ENCODE assay signal across 22 mouse cellular contexts in genomic region chr1:38544501-38544900, GRCm38 (mm10).
DNase-seq lines count a peak whose midpoint lies in the region; ATAC-seq and TF ChIP-seq lines count a peak whose summit lies in the region.
"Had no signal": no experiment of that assay in that cellular context is flagged by ENCODE, and none has a peak within 500 bp of the region (broad histone marks: within the 10 kb centered on the region; RNA-seq: fewer than 3 reads in every experiment).

No protein-coding gene starts in this region.

- H3K4me2 ChIP-seq in heart, embryonic 12.5 days = no peak overlapping the region
- H3K4me2 ChIP-seq: embryonic facial prominence, embryonic 13.5 days; forebrain, embryonic 13.5 days; heart, embryonic 15.5 days had no signal

- DNase-seq in heart, adult 11 months = peak; percentile 17
- peak; percentile 25 for DNase-seq in testis, postnatal 10 days (ENCODE audit: low spot score)
- DNase-seq in testis, postnatal 14 days (ENCODE audit: low spot score) = no peak
- DNase-seq in neural tube, embryonic 10.5 days (ENCODE audit: extremely low spot score, low spot score) = peak; percentile 26
- DNase-seq in gastrocnemius, postnatal 10 days = no peak
- no peak for DNase-seq in gastrocnemius, adult 2 months
- DNase-seq: adrenal gland, postnatal 14 days; cerebellum, adult 18-20 months; cerebellum, adult 9-11 months; cerebellum, postnatal 36 days; forebrain, postnatal 0 days; gastrocnemius, postnatal 36 days; heart, adult 18-20 months; heart, postnatal 14 days; kidney, adult 11 months had no signal

- no peak overlapping the region for H3K27ac ChIP-seq in heart, embryonic 12.5 days (ENCODE audit: poor library complexity, severe bottlenecking)
- H3K27ac ChIP-seq in gastrocnemius, adult 2 months = no peak overlapping the region
- H3K27ac ChIP-seq: embryonic facial prominence, embryonic 13.5 days; forebrain, embryonic 13.5 days; heart, embryonic 15.5 days had no signal

- peaks cover 34% of the 10 kb centered on the region for H3K4me1 ChIP-seq in heart, embryonic 12.5 days (replicated peaks)

- no peak overlapping the region for H3K4me3 ChIP-seq in heart, embryonic 12.5 days
- H3K4me3 ChIP-seq in gastrocnemius, adult 2 months = no peak overlapping the region
- H3K4me3 ChIP-seq: embryonic facial prominence, embryonic 13.5 days; forebrain, embryonic 13.5 days; heart, embryonic 10.5 days; heart, embryonic 15.5 days had no signal

- no peak for ATAC-seq in heart, embryonic 12.5 days (ENCODE audit: insufficient number of reproducible peaks, low FRiP score)
- no peak for ATAC-seq in erythroid progenitor cell, adult 5-6 weeks (replicated peaks; ENCODE audit: low FRiP score, poor library complexity, severe bottlenecking)
- ATAC-seq: forebrain, embryonic 13.5 days; forebrain, postnatal 0 days; inflammation-experienced regulatory T-cells, adult 6 months had no signal

- TF ChIP-seq CTCF in gastrocnemius, adult 2 months (IDR thresholded peaks at IDR 0.05) = no peak

- H3K9ac ChIP-seq in heart, embryonic 12.5 days = no peak overlapping the region
- H3K9ac ChIP-seq: embryonic facial prominence, embryonic 13.5 days; forebrain, embryonic 13.5 days; forebrain, postnatal 0 days; heart, embryonic 15.5 days had no signal

- no peaks in the 10 kb centered on the region for H3K36me3 ChIP-seq in heart, embryonic 12.5 days
- H3K36me3 ChIP-seq: embryonic facial prominence, embryonic 13.5 days; heart, embryonic 10.5 days; heart, embryonic 15.5 days had no signal

- 31% methylated on average over 3 of the region's 3 CpGs for WGBS in heart, embryonic 12.5 days

- H3K9me3 ChIP-seq in heart, embryonic 12.5 days (replicated peaks) = no peaks in the 10 kb centered on the region
- H3K9me3 ChIP-seq: embryonic facial prominence, embryonic 13.5 days; forebrain, embryonic 13.5 days; heart, embryonic 10.5 days; heart, embryonic 15.5 days had no signal

- H3K27me3 ChIP-seq in heart, embryonic 12.5 days (replicated peaks) = no peaks in the 10 kb centered on the region
- H3K27me3 ChIP-seq: embryonic facial prominence, embryonic 13.5 days; forebrain, embryonic 13.5 days; heart, embryonic 15.5 days had no signal

- intact Hi-C loops in gastrocnemius, adult 2 months (cut with DNase I) = no loop called here

Comparison
In these comparisons a context has a peak if more than half of its experiments do, and no peak if none do; other contexts are left out.
1. DNase-seq: peak in heart, adult 11 months (single experiment), testis, postnatal 10 days (single experiment) and neural tube, embryonic 10.5 days (single experiment); none in testis, postnatal 14 days (single experiment), gastrocnemius, postnatal 10 days (single experiment) and gastrocnemius, adult 2 months (single experiment).